ENCODE assay signal across 10 mouse cellular contexts in the genomic region with DNA sequence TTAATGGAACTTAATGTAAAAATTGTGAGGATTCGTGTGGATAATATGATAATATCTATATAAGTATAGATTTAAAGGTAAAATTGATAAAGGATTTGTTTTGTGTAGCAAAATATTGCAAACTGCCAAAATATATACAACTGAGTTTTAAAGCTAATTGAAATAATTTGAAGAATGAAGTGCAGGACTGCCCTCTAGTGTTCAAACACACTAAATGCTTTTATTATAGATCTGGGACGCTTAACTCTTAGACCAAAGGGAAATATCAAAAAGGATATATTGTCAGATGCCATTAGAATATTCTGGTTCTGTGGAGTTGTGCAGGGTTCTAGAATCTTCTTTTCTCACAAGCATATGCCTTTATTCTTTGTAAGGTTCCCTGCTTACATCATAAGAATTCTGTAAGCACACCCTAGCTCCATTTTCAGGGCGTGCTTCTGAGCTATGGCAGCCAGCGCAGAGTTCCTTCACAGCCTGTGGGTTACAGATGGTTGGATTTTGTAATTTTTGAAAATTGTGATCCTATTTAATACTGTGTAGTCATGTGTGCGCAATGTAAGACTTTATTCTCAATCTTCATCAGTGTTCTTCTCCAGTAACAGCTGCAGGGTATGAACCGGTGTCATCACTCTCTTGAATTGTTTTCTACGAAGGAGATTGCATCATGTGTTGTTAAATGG.
DNase-seq lines count a peak whose midpoint lies in the region; ATAC-seq lines count a peak whose summit lies in the region.
"Had no signal": no experiment of that assay in that cellular context is flagged by ENCODE, and none has a peak within 500 bp of the region (broad histone marks: within the 10 kb centered on the region; RNA-seq: fewer than 3 reads in every experiment).

No protein-coding gene starts in this region.

- H3K9ac ChIP-seq in hindbrain, embryonic 13.5 days: no peak overlapping the region

- no peaks in the 10 kb centered on the region for H3K27me3 ChIP-seq in hindbrain, embryonic 13.5 days
- no peaks in the 10 kb centered on the region for H3K27me3 ChIP-seq in hindbrain, embryonic 10.5 days (ENCODE audit: insufficient read depth, poor library complexity, severe bottlenecking)

- H3K27ac ChIP-seq in hindbrain, embryonic 13.5 days: no peak overlapping the region
- no peak overlapping the region for H3K27ac ChIP-seq in hindbrain, embryonic 10.5 days

- peaks cover 32% of the 10 kb centered on the region for H3K36me3 ChIP-seq in hindbrain, embryonic 13.5 days
- no peaks in the 10 kb centered on the region for H3K36me3 ChIP-seq in hindbrain, embryonic 10.5 days

- H3K4me2 ChIP-seq in hindbrain, embryonic 13.5 days: no peak overlapping the region

- H3K9me3 ChIP-seq in hindbrain, embryonic 13.5 days: no peaks in the 10 kb centered on the region
- no peaks in the 10 kb centered on the region for H3K9me3 ChIP-seq in hindbrain, embryonic 10.5 days

- 61% methylated on average over 7 of the region's 7 CpGs for WGBS in hindbrain, embryonic 13.5 days
- 70% methylated on average over 7 of the region's 7 CpGs for WGBS in hindbrain, embryonic 10.5 days

- ATAC-seq in hindbrain, embryonic 13.5 days (ENCODE audit: low FRiP score): 0 out of 2 replicates have a peak, but pooled peaks have one; percentile 59
- ATAC-seq in megakaryocyte progenitor cell, adult 5-6 weeks (replicated peaks; ENCODE audit: poor library complexity): peak; percentile 89
- ATAC-seq in erythroblast, adult 5-6 weeks (replicated peaks; ENCODE audit: low FRiP score, poor library complexity, severe bottlenecking): no peak; the same call in 1 of the 2 replicates

- no peak overlapping the region for H3K4me3 ChIP-seq in hindbrain, embryonic 13.5 days
- H3K4me3 ChIP-seq in hindbrain, embryonic 10.5 days: no peak overlapping the region

- DNase-seq in hindbrain, embryonic 10.5 days (ENCODE audit: low spot score): no peak
- peak; percentile 34 for DNase-seq in CD4-positive helper T cell, adult 2 months (ENCODE audit: low read depth, low spot score)
- DNase-seq in c-Kit-negative CD71-positive TER-119-positive erythroid progenitor cells, embryonic 14.5 days (ENCODE audit: low read depth, low spot score): peak; percentile 19
- DNase-seq in layer of hippocampus, postnatal 36 days: no peak
- DNase-seq in yolk sac, embryonic 10.5 days (ENCODE audit: low spot score): no peak
- DNase-seq: adrenal gland, adult 2 months; right cerebral cortex, postnatal 4 days had no signal

- H3K4me1 ChIP-seq in hindbrain, embryonic 13.5 days (replicated peaks): no peaks in the 10 kb centered on the region
- no peaks in the 10 kb centered on the region for H3K4me1 ChIP-seq in hindbrain, embryonic 10.5 days (replicated peaks)

Comparison
In these comparisons a context has a peak if more than half of its experiments do, and no peak if none do; other contexts are left out.
1. DNase-seq: peak in CD4-positive helper T cell, adult 2 months (single experiment) and c-Kit-negative CD71-positive TER-119-positive erythroid progenitor cells, embryonic 14.5 days (single experiment); none in hindbrain, embryonic 10.5 days (single experiment), layer of hippocampus, postnatal 36 days (0 of 2) and yolk sac, embryonic 10.5 days (single experiment).